In genomic region chr16:72027404-72028215, GRCm38 (mm10) we compare ENCODE assay signal across 8 mouse cellular contexts.
DNase-seq lines count a peak whose midpoint lies in the region; ATAC-seq lines count a peak whose summit lies in the region.

No protein-coding gene starts in this region.

- no peaks in the 10 kb centered on the region for H3K36me3 ChIP-seq in embryonic facial prominence, embryonic 13.5 days
- H3K36me3 ChIP-seq in midbrain, embryonic 15.5 days (replicated peaks): no peaks in the 10 kb centered on the region

- H3K27me3 ChIP-seq in embryonic facial prominence, embryonic 13.5 days: peaks cover 24% of the 10 kb centered on the region
- no peaks in the 10 kb centered on the region for H3K27me3 ChIP-seq in midbrain, embryonic 15.5 days (replicated peaks)

- 1% methylated on average over 27 of the region's 27 CpGs for WGBS in embryonic facial prominence, embryonic 13.5 days
- WGBS in midbrain, embryonic 15.5 days: under 1% methylated on average over 27 of the region's 27 CpGs

- H3K4me3 ChIP-seq in embryonic facial prominence, embryonic 13.5 days: peak overlapping the region; percentile 54
- H3K4me3 ChIP-seq in midbrain, embryonic 15.5 days: peak overlapping the region; percentile 69

- 0 out of 2 replicates have a peak, but pooled peaks have one; percentile 52 for ATAC-seq in embryonic facial prominence, embryonic 13.5 days (ENCODE audit: insufficient number of reproducible peaks, insufficient read depth, low FRiP score, low TSS enrichment, low read depth)
- peak; percentile 88 for ATAC-seq in midbrain, embryonic 15.5 days (replicated peaks)

- DNase-seq in kidney, postnatal 10 days: peak; percentile 4
- DNase-seq in kidney, postnatal 36 days: no peak
- peak; percentile 58 for DNase-seq in hindlimb bud, embryonic 11.5 days (ENCODE audit: extremely low spot score, low read depth, low spot score)
- no peak for DNase-seq in gastrocnemius, adult 8-10 months (ENCODE audit: low spot score in 2 of 2)
- no peak for DNase-seq in spleen, postnatal 14 days (ENCODE audit: low spot score in 2 of 2)
- no peak for DNase-seq in testis, postnatal 10 days (ENCODE audit: low spot score)

- peak overlapping the region; percentile 94 for H3K4me2 ChIP-seq in embryonic facial prominence, embryonic 13.5 days
- H3K4me2 ChIP-seq in midbrain, embryonic 15.5 days: peak overlapping the region; percentile 82

- H3K4me1 ChIP-seq in embryonic facial prominence, embryonic 13.5 days: peaks cover 14% of the 10 kb centered on the region
- peaks cover 4% of the 10 kb centered on the region; the same call in 1 of the 2 replicates for H3K4me1 ChIP-seq in midbrain, embryonic 15.5 days

- H3K27ac ChIP-seq in embryonic facial prominence, embryonic 13.5 days: peak overlapping the region; percentile 24; the same call in 1 of the 2 replicates
- H3K27ac ChIP-seq in midbrain, embryonic 15.5 days: peak overlapping the region; percentile 88

- H3K9me3 ChIP-seq in embryonic facial prominence, embryonic 13.5 days: no peaks in the 10 kb centered on the region
- H3K9me3 ChIP-seq in midbrain, embryonic 15.5 days: no peaks in the 10 kb centered on the region

- peak overlapping the region; percentile 64 for H3K9ac ChIP-seq in embryonic facial prominence, embryonic 13.5 days
- H3K9ac ChIP-seq in midbrain, embryonic 15.5 days: peak overlapping the region; percentile 72

Comparison
In these comparisons a context has a peak if more than half of its experiments do, and no peak if none do; other contexts are left out.
1. DNase-seq: peak in kidney, postnatal 10 days (single experiment) and hindlimb bud, embryonic 11.5 days (single experiment); none in kidney, postnatal 36 days (0 of 2), gastrocnemius, adult 8-10 months (0 of 2), spleen, postnatal 14 days (0 of 2) and testis, postnatal 10 days (single experiment).